Mouse (Mus musculus) small intestine, adult 2 months (tissue): Measurements from ENCODE around the gene Samd4.

Experiments
- CTCF ChIP-seq: fragments of 200-500 bp; IDR thresholded peaks from 2 replicates; pipeline ENCODE4 v1.5.1; 2012; ENCODE audit warnings: low read depth, mild to moderate bottlenecking, control low read depth, inconsistent platforms, low read length, moderate library complexity, mixed read lengths; ENCODE audit not compliant: insufficient replicate concordance, insufficient read length; ENCODE audit errors: extremely low read depth
- POLR2A ChIP-seq: fragments of 200-500 bp; IDR thresholded peaks from 2 replicates; pipeline ENCODE4 v1.6.1; 2012; ENCODE audit warnings: low read depth, mild to moderate bottlenecking, control low read depth, inconsistent platforms, low read length, moderate library complexity

DNA sequence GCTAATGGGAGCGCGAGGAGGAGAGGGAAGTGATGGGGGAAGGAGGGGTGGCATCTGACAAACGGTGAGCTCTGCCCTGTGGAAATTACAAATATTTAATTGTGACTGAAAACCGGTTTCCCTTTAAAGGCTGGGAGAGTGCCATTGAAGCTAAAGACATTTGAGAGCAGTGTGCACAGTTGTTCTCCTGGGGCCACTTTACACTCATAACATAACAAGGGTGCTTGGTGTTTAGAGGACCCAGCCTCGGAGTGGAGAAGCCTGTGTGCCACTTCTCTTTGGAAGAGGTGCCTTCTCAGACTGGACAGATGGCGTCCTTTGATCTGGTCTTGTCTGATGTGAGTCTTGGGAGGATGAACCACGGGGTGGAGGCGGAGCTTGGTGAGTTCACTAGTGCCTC lies 26.2 kb downstream of the Samd4 start:
- TF ChIP-seq CTCF (no peak), POLR2A (no peak)
